Mouse (Mus musculus): Measurements from ENCODE around the gene Gm10277.
A peak's percentile ranks its signal among the peaks of the same experiment; 100 is the strongest.

Gene Gm10277

GRCm38 (mm10) chr11:77795216-77795615 lies 7.7 kb upstream of the Gm10277 start:
- no peak for DNase-seq

- DNase-seq, result peak; percentile 95 to 98
Measured at GRCm38 (mm10) chr11:77793238-77793930, 5.8 kb upstream of the Gm10277 start.

- DNase-seq, result no peak
Measured at GRCm38 (mm10) chr11:77792566-77792909, 5.0 kb upstream of the Gm10277 start.

- DNase-seq, result peak; percentile 83 to 86
Measured at GRCm38 (mm10) chr11:77791752-77792565, 4.4 kb upstream of the Gm10277 start.

- DNase-seq, result no peak
Measured at GRCm38 (mm10) chr11:77791241-77791727, 3.7 kb upstream of the Gm10277 start.

GRCm38 (mm10) chr11:77790286-77790685 lies 2.7 kb upstream of the Gm10277 start:
- no peak for DNase-seq

GRCm38 (mm10) chr11:77789512-77789911 lies 2.0 kb upstream of the Gm10277 start:
- DNase-seq, result no peak

GRCm38 (mm10) chr11:77785768-77786561 lies 1.6 kb downstream of the Gm10277 start:
- peak; percentile 84 to 89 for DNase-seq

GRCm38 (mm10) chr11:77785396-77785767 lies 2.2 kb downstream of the Gm10277 start:
- DNase-seq, result peak in 1 of 2 experiments; percentile 52

- no peak for DNase-seq
Measured at GRCm38 (mm10) chr11:77784894-77785293, 2.7 kb downstream of the Gm10277 start.

- DNase-seq, result peak in 1 of 2 experiments; percentile 62
Measured at GRCm38 (mm10) chr11:77783747-77784646, 3.5 kb downstream of the Gm10277 start.

GRCm38 (mm10) chr11:77783211-77783746 lies 4.3 kb downstream of the Gm10277 start:
- DNase-seq, result peak; percentile 64 to 74

GRCm38 (mm10) chr11:77782104-77782815 lies 5.3 kb downstream of the Gm10277 start:
- no peak for DNase-seq

- DNase-seq, result no peak
Measured at GRCm38 (mm10) chr11:77781088-77781487, 6.5 kb downstream of the Gm10277 start.

GRCm38 (mm10) chr11:77779240-77779639 lies 8.3 kb downstream of the Gm10277 start:
- no peak for DNase-seq

- no peak for DNase-seq
Measured at GRCm38 (mm10) chr11:77777937-77778336, 9.6 kb downstream of the Gm10277 start.

GRCm38 (mm10) chr11:77777436-77777835 lies 10.1 kb downstream of the Gm10277 start:
- DNase-seq, result no peak

GRCm38 (mm10) chr11:77775701-77776400 lies 11.7 kb downstream of the Gm10277 start:
- no peak for DNase-seq

- peak; percentile 76 to 87 for DNase-seq
Measured at GRCm38 (mm10) chr11:77771879-77772713, 15.5 kb downstream of the Gm10277 start.

- no peak for DNase-seq
Measured at GRCm38 (mm10) chr11:77770346-77770745, 17.2 kb downstream of the Gm10277 start.

All from kidney, adult 8-10 months (tissue).